Mouse (Mus musculus) ES-Bruce4 (cell line): ENCODE data around the gene Fyb2.

Experiments used
- CTCF ChIP-seq: IDR thresholded peaks from one replicate; pipeline ENCODE4 v1.8.1; 2011; ENCODE audit warnings: low read depth, low read length
- EP300 ChIP-seq: IDR thresholded peaks from 2 replicates; pipeline ENCODE4 v1.6.1; 2011; ENCODE audit warnings: low read depth, low read length; ENCODE audit not compliant: insufficient read depth
- POLR2A ChIP-seq: IDR thresholded peaks from one replicate; pipeline ENCODE4 v1.8.1; 2011; ENCODE audit warnings: low read length; ENCODE audit not compliant: insufficient read depth

DNA sequence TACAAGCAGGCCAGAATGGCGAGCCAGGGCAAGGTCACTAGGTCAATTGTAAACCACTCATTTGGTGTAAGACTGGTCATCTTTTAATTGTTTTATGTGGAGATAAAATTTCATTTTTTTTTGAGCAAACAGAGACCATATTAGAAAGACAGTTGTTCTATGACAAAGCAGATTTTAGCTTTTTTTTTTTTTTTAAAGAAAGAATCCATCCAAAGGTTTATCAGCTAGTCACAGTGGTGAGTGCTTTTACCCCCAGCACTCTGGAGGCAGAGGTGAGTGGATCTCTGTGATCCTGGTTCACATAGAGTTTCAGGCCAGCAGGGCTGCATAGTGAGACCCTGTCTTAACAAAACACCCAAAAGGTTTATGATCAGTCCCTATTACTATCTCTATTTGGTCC is 31.2 kb downstream of the Fyb2 start:
- TF ChIP-seq POLR2A (no peak), CTCF (no peak), EP300 (no peak)
